Mouse (Mus musculus) MEL (cell line): Measurements from ENCODE around the gene Herc2.

Experiments
- BHLHE40 ChIP-seq: IDR thresholded peaks from 2 replicates; pipeline ENCODE4 v1.6.1; 2012; ENCODE audit warnings: low read depth, mild to moderate bottlenecking, inconsistent platforms, low read length, improper control_type of control experiment, borderline replicate concordance
- CHD2 ChIP-seq: IDR thresholded peaks from 2 replicates; pipeline ENCODE4 v1.6.1; 2011; ENCODE audit warnings: low read length, improper control_type of control experiment
- CTCF ChIP-seq, 3 experiments: IDR thresholded peaks in 2 of 3; conservative IDR thresholded peaks in 1 of 3; 2 replicates each; pipeline ENCODE4 v1.5.1; 2011 to 2012; ENCODE audit warnings: low read length in 3 of 3, low read depth in 2 of 3, mild to moderate bottlenecking in 2 of 3, improper control_type of control experiment in 1 of 3, inconsistent platforms in 1 of 3, mixed read lengths in 1 of 3, moderate library complexity in 1 of 3; ENCODE audit not compliant: control insufficient read depth in 1 of 3, insufficient read depth in 1 of 3, poor library complexity in 1 of 3, severe bottlenecking in 1 of 3
- E2F4 ChIP-seq: IDR thresholded peaks from 2 replicates; pipeline ENCODE4 v1.6.1; 2011; ENCODE audit warnings: low read depth, low read length, improper control_type of control experiment, borderline replicate concordance
- ELF1 ChIP-seq: IDR thresholded peaks from 2 replicates; pipeline ENCODE4 v1.6.1; 2014; ENCODE audit warnings: low read depth, mild to moderate bottlenecking, inconsistent platforms, low read length, improper control_type of control experiment, moderate library complexity
- EP300 ChIP-seq, 2 experiments: IDR thresholded peaks; 2 replicates each; pipeline ENCODE4 v1.6.1; 2011; ENCODE audit warnings: improper control_type of control experiment in 2 of 2, low read length in 2 of 2, low read depth in 1 of 2, mild to moderate bottlenecking in 1 of 2
- GABPA ChIP-seq: IDR thresholded peaks from 2 replicates; pipeline ENCODE4 v1.6.1; 2012; ENCODE audit warnings: low read depth, mild to moderate bottlenecking, inconsistent platforms, low read length, improper control_type of control experiment, moderate library complexity
- GATA1 ChIP-seq: IDR thresholded peaks from 2 replicates; pipeline ENCODE4 v1.6.1; 2011; ENCODE audit warnings: low read depth, low read length, improper control_type of control experiment
- MAX ChIP-seq: IDR thresholded peaks from 2 replicates; pipeline ENCODE4 v1.6.1; 2011; ENCODE audit warnings: low read length, improper control_type of control experiment
- MEF2A ChIP-seq: IDR thresholded peaks from 2 replicates; pipeline ENCODE4 v1.6.1; 2014; ENCODE audit warnings: low read depth, mild to moderate bottlenecking, inconsistent platforms, low read length, improper control_type of control experiment; ENCODE audit not compliant: poor library complexity, insufficient replicate concordance, severe bottlenecking; ENCODE audit errors: extremely low read depth
- NELFE ChIP-seq: IDR thresholded peaks from 2 replicates; pipeline ENCODE4 v1.6.1; 2011; ENCODE audit warnings: low read depth, low read length, improper control_type of control experiment
- NRF1 ChIP-seq: IDR thresholded peaks from 2 replicates; pipeline ENCODE4 v1.6.1; 2014; ENCODE audit warnings: low read depth, mild to moderate bottlenecking, inconsistent platforms, low read length, improper control_type of control experiment, moderate library complexity; ENCODE audit not compliant: poor library complexity, insufficient read depth, severe bottlenecking
- POLR2AphosphoS5 ChIP-seq: IDR thresholded peaks from 2 replicates; pipeline ENCODE4 v1.6.1; 2012; ENCODE audit warnings: low read depth, borderline replicate concordance, mild to moderate bottlenecking, inconsistent platforms, low read length, moderate library complexity, mixed read lengths
- ZC3H11A ChIP-seq: IDR thresholded peaks from 2 replicates; pipeline ENCODE4 v1.6.1; 2012; ENCODE audit warnings: low read depth, mild to moderate bottlenecking, inconsistent platforms, low read length, improper control_type of control experiment

DNA sequence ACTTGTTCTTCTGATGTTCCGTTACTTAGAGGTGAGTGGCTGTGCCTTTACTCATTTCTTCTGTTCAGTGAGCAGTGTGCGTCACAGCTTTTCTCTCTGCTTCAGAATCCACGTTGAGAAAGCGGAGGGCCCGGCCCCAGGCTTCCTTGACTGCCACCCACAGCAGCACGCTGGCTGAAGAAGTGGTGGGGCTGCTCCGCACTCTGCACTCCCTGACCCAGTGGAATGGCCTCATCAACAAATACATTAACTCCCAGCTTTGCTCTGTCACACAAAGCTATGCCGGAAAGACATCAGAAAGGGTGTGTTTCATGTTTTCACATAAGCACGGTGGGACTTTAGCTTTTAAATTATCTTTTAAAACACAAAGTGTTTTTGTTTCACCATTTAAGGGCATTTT, 103.2 kb downstream of the Herc2 start:
- TF ChIP-seq MAX: no peak
- no peak for TF ChIP-seq ZC3H11A
- no peak for TF ChIP-seq E2F4
- TF ChIP-seq ELF1: no peak
- no peak for TF ChIP-seq BHLHE40
- no peak for TF ChIP-seq CHD2
- TF ChIP-seq MEF2A: no peak
- TF ChIP-seq POLR2AphosphoS5: no peak
- TF ChIP-seq CTCF (IDR thresholded peaks at IDR 0.05 in 2 of 3, conservative IDR thresholded peaks at IDR 0.05 in 1 of 3; ENCODE audit: control insufficient read depth in 1 of 3, insufficient read depth in 1 of 3, low read depth in 2 of 3, low read length in 3 of 3, poor library complexity in 1 of 3, severe bottlenecking in 1 of 3): no peak
- TF ChIP-seq NRF1: no peak
- TF ChIP-seq EP300 (IDR thresholded peaks at IDR 0.05; ENCODE audit: low read depth in 1 of 2, low read length in 2 of 2): no peak
- no peak for TF ChIP-seq GATA1
- TF ChIP-seq GABPA: no peak
- no peak for TF ChIP-seq NELFE
